Mouse (Mus musculus): ENCODE measurements around the gene Vwa5b1. TPM values are rescaled to one million over a fixed set of nuclear protein-coding genes. Genes with fewer than 3 reads are reported as not detected.

Gene Vwa5b1
- not detected in 2 replicates for polyA plus RNA-seq (2015; fragmentation: Nextera tagmentation; extraction: Ambion mirVana)

DNA sequence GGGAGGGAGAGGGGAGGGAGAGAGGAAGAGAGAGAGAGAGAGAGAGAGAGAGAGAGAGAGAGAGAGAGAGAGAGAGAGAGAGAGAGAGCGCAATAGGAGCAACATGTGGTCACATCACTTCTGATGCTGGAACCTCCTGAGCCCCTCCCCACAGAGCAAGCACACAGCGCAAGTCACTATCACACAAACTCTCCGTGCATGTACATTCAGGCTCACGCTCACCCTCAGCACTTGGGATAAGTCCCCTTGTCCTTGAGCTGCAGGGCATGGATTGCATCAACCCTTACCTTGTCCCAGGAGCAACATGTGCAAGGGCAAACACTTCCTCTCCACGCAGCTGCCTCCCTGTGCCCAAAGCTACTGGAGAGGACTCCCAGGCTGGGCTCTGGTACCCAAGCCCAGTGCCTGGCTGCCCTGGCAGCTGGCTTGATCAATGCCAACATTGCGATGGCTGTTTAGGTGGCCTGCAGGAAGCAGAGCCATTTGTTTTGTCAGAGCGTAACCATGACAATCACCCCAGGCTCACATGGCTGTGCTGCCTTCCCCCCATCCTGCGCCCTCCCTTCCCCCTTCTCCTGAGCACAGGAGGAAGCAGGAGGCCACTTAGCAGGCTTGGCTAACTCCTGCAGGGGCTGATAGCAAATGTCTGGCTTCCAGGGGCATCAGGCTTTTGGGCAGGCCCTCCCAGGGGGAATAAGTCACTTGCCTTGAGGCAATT is at the start of gene Vwa5b1:
Gene Vwa5b1, minus strand, starts transcription at position 457 of the 718 bp plus-strand sequence.
- H3K9me3 ChIP-seq, result no peaks in the 10 kb centered on the region

DNA sequence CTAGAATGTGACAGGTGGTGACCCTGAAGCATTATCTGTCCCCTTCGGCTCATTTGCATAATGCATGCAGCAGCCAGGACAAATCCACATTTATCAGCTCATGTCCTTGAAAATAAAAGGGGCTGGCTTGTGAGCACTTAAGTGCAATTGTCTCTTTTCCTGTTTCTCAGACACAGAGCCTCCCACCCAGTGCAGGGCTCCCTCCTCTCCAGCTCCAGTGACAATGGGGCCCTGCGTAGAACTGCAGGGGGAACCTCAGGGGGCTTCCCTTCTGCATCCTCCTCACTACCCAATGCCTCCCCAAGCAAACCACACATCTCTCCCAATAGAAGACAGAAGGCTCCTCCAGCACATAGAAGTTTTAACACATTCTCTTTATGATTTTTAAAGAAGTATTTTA is 47.1 kb upstream of the Vwa5b1 start:
- no peak overlapping the region for H3K4me2 ChIP-seq
- no peak overlapping the region for H3K9ac ChIP-seq
- H3K9me3 ChIP-seq, result no peaks in the 10 kb centered on the region
- H3K36me3 ChIP-seq, result no peaks in the 10 kb centered on the region
- H3K27ac ChIP-seq (replicated peaks), result no peak overlapping the region
- H3K27me3 ChIP-seq (replicated peaks), result peaks cover 59% of the 10 kb centered on the region
- H3K4me1 ChIP-seq, result no peaks in the 10 kb centered on the region
- ATAC-seq (ENCODE audit: extremely low read depth, insufficient number of reproducible peaks, low FRiP score, low TSS enrichment), result no peak
- no peak overlapping the region for H3K4me3 ChIP-seq
- 38% methylated on average over 2 of the region's 2 CpGs for WGBS

More for the DNA sequence above, at the start of gene Vwa5b1:
- no peak within 1 kb of the TSS for H3K4me2 ChIP-seq
- no peak within 1 kb of the TSS for H3K4me3 ChIP-seq
- no peak for ATAC-seq (ENCODE audit: extremely low read depth, insufficient number of reproducible peaks, low FRiP score, low TSS enrichment)
- no peak within 1 kb of the TSS for H3K9ac ChIP-seq
- WGBS, result 8% methylated on average over 8 of the region's 8 CpGs
- peaks cover 6% of the 10 kb centered on the region for H3K4me1 ChIP-seq
- no peaks in the 10 kb centered on the region for H3K36me3 ChIP-seq
- H3K27ac ChIP-seq (replicated peaks), result no peak within 1 kb of the TSS
- peaks cover 16% of the 10 kb centered on the region; the same call in 1 of the 2 replicates for H3K27me3 ChIP-seq (replicated peaks)

DNA sequence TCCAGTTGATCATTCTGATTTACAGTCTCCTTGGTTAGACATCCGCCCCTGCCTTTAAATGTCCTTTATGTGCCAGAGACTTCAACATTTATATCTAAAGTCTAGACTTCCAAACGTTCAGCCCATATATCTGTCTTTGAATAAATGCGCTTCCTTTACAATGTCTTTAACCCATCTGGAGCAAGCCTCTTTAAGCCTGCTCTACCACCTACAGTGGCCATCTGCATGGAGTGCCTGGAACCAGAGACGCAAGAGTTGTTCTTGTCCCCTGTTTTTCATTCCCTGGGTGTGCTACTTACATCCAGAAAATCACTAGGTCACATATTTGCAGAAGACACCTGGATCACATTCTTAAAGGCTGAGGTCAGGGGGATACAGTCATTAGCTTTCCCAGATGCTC is 44.4 kb upstream of the Vwa5b1 start:
- H3K36me3 ChIP-seq, result no peaks in the 10 kb centered on the region
- H3K27me3 ChIP-seq (replicated peaks), result peaks cover 64% of the 10 kb centered on the region
- H3K9me3 ChIP-seq, result no peaks in the 10 kb centered on the region
- 67% methylated on average over 4 of the region's 4 CpGs for WGBS
- no peaks in the 10 kb centered on the region for H3K4me1 ChIP-seq
- H3K4me3 ChIP-seq, result no peak overlapping the region
- H3K27ac ChIP-seq (replicated peaks), result no peak overlapping the region
- no peak for ATAC-seq (ENCODE audit: extremely low read depth, insufficient number of reproducible peaks, low FRiP score, low TSS enrichment)
- H3K9ac ChIP-seq, result no peak overlapping the region
- H3K4me2 ChIP-seq, result no peak overlapping the region

GRCm38 (mm10) chr4:138677579-138677978 is 41.9 kb upstream of the Vwa5b1 start:
- Histone ChIP-seq H3K27me3 (replicated peaks) (peaks cover 68% of the 10 kb centered on the region), H3K4me3 (no peak overlapping the region), H3K4me2 (no peak overlapping the region), H3K36me3 (no peaks in the 10 kb centered on the region), H3K9me3 (no peaks in the 10 kb centered on the region), H3K4me1 (no peaks in the 10 kb centered on the region), H3K27ac (replicated peaks) (no peak overlapping the region), H3K9ac (no peak overlapping the region)
- no peak for ATAC-seq (ENCODE audit: extremely low read depth, insufficient number of reproducible peaks, low FRiP score, low TSS enrichment)
- 18% methylated on average over 16 of the region's 16 CpGs for WGBS

- no peaks in the 10 kb centered on the region for H3K4me1 ChIP-seq
- H3K27ac ChIP-seq (replicated peaks), result no peak overlapping the region
- no peak overlapping the region for H3K9ac ChIP-seq
- WGBS, result 10% methylated on average over 16 of the region's 16 CpGs
- no peak overlapping the region for H3K4me3 ChIP-seq
- peaks cover 79% of the 10 kb centered on the region for H3K27me3 ChIP-seq (replicated peaks)
- no peaks in the 10 kb centered on the region for H3K36me3 ChIP-seq
- H3K4me2 ChIP-seq, result no peak overlapping the region
- no peaks in the 10 kb centered on the region for H3K9me3 ChIP-seq
- no peak for ATAC-seq (ENCODE audit: extremely low read depth, insufficient number of reproducible peaks, low FRiP score, low TSS enrichment)
Measured at GRCm38 (mm10) chr4:138676480-138676879, 40.8 kb upstream of the Vwa5b1 start.

GRCm38 (mm10) chr4:138672160-138672559 is 36.5 kb upstream of the Vwa5b1 start:
- WGBS, result 52% methylated on average over 4 of the region's 4 CpGs
- H3K27me3 ChIP-seq (replicated peaks), result peaks cover 82% of the 10 kb centered on the region
- H3K4me1 ChIP-seq, result no peaks in the 10 kb centered on the region
- H3K36me3 ChIP-seq, result no peaks in the 10 kb centered on the region
- H3K4me3 ChIP-seq, result no peak overlapping the region
- no peak overlapping the region for H3K27ac ChIP-seq (replicated peaks)
- H3K9ac ChIP-seq, result no peak overlapping the region
- no peaks in the 10 kb centered on the region for H3K9me3 ChIP-seq
- H3K4me2 ChIP-seq, result no peak overlapping the region
- no peak for ATAC-seq (ENCODE audit: extremely low read depth, insufficient number of reproducible peaks, low FRiP score, low TSS enrichment)

GRCm38 (mm10) chr4:138670093-138670889 is 34.6 kb upstream of the Vwa5b1 start:
- ATAC-seq (ENCODE audit: extremely low read depth, insufficient number of reproducible peaks, low FRiP score, low TSS enrichment), result no peak

DNA sequence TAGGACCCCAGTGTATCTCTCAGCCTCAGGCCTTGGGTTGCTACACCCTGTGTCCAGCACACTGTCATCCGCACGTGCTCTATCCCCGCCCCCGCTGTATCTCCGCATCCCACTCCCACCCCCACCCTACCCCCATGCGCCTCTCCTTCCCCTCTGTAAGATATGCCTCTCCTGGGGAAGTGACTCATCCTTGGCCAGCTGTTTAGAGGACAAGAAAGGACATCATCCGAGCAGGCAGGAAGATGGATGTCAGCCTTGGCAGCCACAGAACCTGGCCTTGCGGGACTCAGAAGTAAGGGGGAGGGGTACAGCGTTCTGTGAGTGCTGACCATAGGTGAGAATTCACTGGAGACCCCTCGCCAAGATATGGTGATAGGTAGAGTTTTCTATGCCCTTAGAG is 30.8 kb upstream of the Vwa5b1 start:
- Histone ChIP-seq H3K9me3 (no peaks in the 10 kb centered on the region), H3K4me2 (no peak overlapping the region), H3K27ac (replicated peaks) (no peak overlapping the region), H3K9ac (no peak overlapping the region), H3K36me3 (no peaks in the 10 kb centered on the region), H3K27me3 (replicated peaks) (peaks cover 60% of the 10 kb centered on the region), H3K4me3 (no peak overlapping the region), H3K4me1 (no peaks in the 10 kb centered on the region)
- no peak for ATAC-seq (ENCODE audit: extremely low read depth, insufficient number of reproducible peaks, low FRiP score, low TSS enrichment)
- WGBS, result 52% methylated on average over 10 of the region's 10 CpGs

More at GRCm38 (mm10) chr4:138670093-138670889, 34.6 kb upstream of the Vwa5b1 start:
- no peak overlapping the region for H3K4me2 ChIP-seq
- no peak overlapping the region for H3K27ac ChIP-seq (replicated peaks)
- no peaks in the 10 kb centered on the region for H3K36me3 ChIP-seq
- 67% methylated on average over 11 of the region's 11 CpGs for WGBS
- H3K9me3 ChIP-seq, result no peaks in the 10 kb centered on the region
- H3K4me1 ChIP-seq, result no peaks in the 10 kb centered on the region
- no peak overlapping the region for H3K4me3 ChIP-seq
- peaks cover 79% of the 10 kb centered on the region for H3K27me3 ChIP-seq (replicated peaks)
- H3K9ac ChIP-seq, result no peak overlapping the region

DNA sequence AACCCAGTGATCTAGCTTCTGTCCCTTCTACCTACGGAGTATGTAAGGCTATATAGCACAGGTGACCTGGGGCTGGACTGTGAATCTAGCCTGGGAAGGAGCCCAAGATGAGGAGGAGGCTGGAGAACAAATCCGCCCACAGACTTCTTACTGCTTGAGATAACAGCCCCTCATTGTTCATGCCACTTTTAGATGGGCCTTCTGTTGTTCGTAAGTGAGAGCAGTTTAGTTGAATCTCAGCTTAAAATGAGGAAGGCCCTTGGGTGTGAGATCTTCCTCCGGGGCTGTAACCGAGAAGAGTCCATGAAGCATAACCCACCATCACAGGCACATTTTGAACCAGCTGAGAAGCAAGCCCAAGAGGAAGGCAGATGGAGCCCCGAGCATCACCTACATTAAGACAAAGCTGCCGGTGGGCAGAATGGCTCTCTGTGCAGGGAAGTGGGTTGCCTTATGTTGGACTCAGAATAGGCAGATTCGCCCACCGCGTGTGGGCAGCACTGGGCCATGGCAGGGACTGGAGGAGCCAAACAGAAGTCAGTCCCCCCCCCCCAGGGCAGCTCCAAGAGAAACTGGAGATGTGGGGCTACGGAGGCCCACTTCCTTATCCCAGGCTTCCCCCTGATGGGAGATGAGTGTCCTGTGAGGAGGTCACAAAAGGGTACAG is 24.4 kb upstream of the Vwa5b1 start:
- H3K36me3 ChIP-seq, result no peaks in the 10 kb centered on the region
- no peak overlapping the region for H3K27ac ChIP-seq (replicated peaks)
- no peak for ATAC-seq (ENCODE audit: extremely low read depth, insufficient number of reproducible peaks, low FRiP score, low TSS enrichment)
- H3K4me2 ChIP-seq, result no peak overlapping the region
- H3K9ac ChIP-seq, result no peak overlapping the region
- H3K4me1 ChIP-seq, result no peaks in the 10 kb centered on the region
- no peak overlapping the region for H3K4me3 ChIP-seq
- peaks cover 16% of the 10 kb centered on the region; the same call in 1 of the 2 replicates for H3K27me3 ChIP-seq (replicated peaks)
- H3K9me3 ChIP-seq, result no peaks in the 10 kb centered on the region
- 65% methylated on average over 11 of the region's 11 CpGs for whole genome bisulfite sequencing

DNA sequence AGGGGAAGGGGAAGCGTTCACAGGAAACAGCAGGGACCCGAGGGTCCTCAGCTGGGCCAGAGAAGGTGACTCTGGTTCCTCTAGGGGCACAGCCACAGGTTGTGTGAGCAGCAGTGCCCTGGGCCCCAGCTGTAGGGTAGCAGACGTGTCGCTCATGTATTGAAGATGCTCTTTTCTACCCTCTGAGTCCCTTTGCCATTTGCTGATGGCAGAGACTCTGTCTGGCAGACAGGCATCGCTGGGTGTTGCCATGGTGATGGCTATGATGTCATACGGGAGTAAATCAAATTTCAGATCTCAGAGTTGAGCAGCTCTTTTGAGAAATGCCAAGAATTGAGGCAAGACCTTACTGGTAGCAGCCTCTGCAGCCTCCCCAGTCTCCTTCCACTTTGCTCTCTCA is 17.4 kb upstream of the Vwa5b1 start:
- H3K27me3 ChIP-seq (replicated peaks), result no peaks in the 10 kb centered on the region
- no peak overlapping the region for H3K4me2 ChIP-seq
- ATAC-seq (ENCODE audit: extremely low read depth, insufficient number of reproducible peaks, low FRiP score, low TSS enrichment), result no peak
- no peak overlapping the region for H3K4me3 ChIP-seq
- H3K9me3 ChIP-seq, result no peaks in the 10 kb centered on the region
- H3K36me3 ChIP-seq, result no peaks in the 10 kb centered on the region
- no peaks in the 10 kb centered on the region for H3K4me1 ChIP-seq
- H3K9ac ChIP-seq, result no peak overlapping the region
- no peak overlapping the region for H3K27ac ChIP-seq (replicated peaks)
- 48% methylated on average over 6 of the region's 6 CpGs for WGBS

DNA sequence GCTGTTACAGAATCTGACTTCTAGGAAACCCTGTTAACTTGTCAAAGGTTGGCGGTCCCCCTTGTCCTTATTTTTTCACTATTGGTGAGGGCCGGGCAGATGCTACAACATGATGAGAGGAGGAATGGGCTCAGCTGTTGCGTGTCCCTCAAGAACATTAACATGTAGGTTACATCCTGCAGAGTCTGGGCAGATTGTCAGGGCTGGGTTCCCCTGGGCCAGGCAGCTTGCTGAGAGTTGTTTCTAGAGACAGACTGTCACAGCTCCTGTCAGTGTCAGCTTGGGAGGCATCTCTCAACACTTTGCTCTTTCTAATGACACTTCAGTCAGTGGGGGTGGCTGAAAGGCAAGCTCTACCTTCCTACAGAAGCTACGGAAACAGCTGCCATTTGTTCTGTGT is 16.2 kb upstream of the Vwa5b1 start:
- Histone ChIP-seq H3K4me3 (no peak overlapping the region), H3K27ac (replicated peaks) (no peak overlapping the region), H3K9me3 (no peaks in the 10 kb centered on the region), H3K4me2 (no peak overlapping the region), H3K36me3 (no peaks in the 10 kb centered on the region), H3K27me3 (replicated peaks) (no peaks in the 10 kb centered on the region), H3K4me1 (no peaks in the 10 kb centered on the region), H3K9ac (no peak overlapping the region)
- WGBS, result 74% methylated on average over 4 of the region's 4 CpGs
- no peak for ATAC-seq (ENCODE audit: extremely low read depth, insufficient number of reproducible peaks, low FRiP score, low TSS enrichment)

Data from heart, embryonic 13.5 days (tissue).